Mouse (Mus musculus) hindbrain, embryonic 15.5 days (tissue): ENCODE data around the gene Rin2. TPM values are rescaled to one million over a fixed set of nuclear protein-coding genes. Genes with fewer than 3 reads are reported as not detected.
"Not testable (repeated sequence)": the region's sequence is repeated elsewhere in the genome, so short reads cannot be mapped to it uniquely, and the experiment has no call there.

Experiments used
- ATAC-seq: fragments of 200-750 bp; cut with Nextera tagmentation; 2 replicates; pipeline ENCODE4 v1.8.0; 2017; ENCODE audit warnings: low read depth, moderate number of reproducible peaks, moderate TSS enrichment; ENCODE audit not compliant: low FRiP score
- H3K27ac ChIP-seq: fragments of 300-500 bp; sonication (generic); replicated peaks from 2 replicates; pipeline ENCODE4 v1.5.1; 2015; ENCODE audit warnings: mild to moderate bottlenecking, inconsistent platforms
- H3K27me3 ChIP-seq: fragments of 300-500 bp; sonication (generic); 2 replicates; pipeline ENCODE4 v1.6.1; 2015; ENCODE audit warnings: control low read depth, inconsistent platforms
- H3K36me3 ChIP-seq: fragments of 300-500 bp; sonication (generic); 2 replicates; pipeline ENCODE4 v1.6.1; 2015; ENCODE audit warnings: control low read depth, inconsistent platforms
- H3K4me1 ChIP-seq: fragments of 300-500 bp; sonication (generic); replicated peaks from 2 replicates; pipeline ENCODE4 v1.6.1; 2015; ENCODE audit warnings: control low read depth, inconsistent platforms
- H3K4me2 ChIP-seq: fragments of 300-500 bp; sonication (generic); 2 replicates; pipeline ENCODE4 v1.6.1; 2015; ENCODE audit warnings: moderate library complexity, mild to moderate bottlenecking, inconsistent platforms
- H3K4me3 ChIP-seq: fragments of 300-500 bp; sonication (generic); 2 replicates; pipeline ENCODE4 v1.5.1; 2015; ENCODE audit warnings: mild to moderate bottlenecking, inconsistent platforms
- H3K9ac ChIP-seq: fragments of 300-500 bp; sonication (generic); 2 replicates; pipeline ENCODE4 v1.6.1; 2015; ENCODE audit warnings: inconsistent platforms
- H3K9me3 ChIP-seq: fragments of 300-500 bp; sonication (generic); 2 replicates; pipeline ENCODE4 v1.6.1; 2016; ENCODE audit warnings: control low read depth, inconsistent platforms
- WGBS: fragments of 180-500 bp; shearing (Covaris S2); methylation state at CpG from one replicate; pipeline ENCODE4 v1.1.7; 2015; 5-methylcytosine and 5-hydroxymethylcytosine counted together
- polyA plus RNA-seq: library from polyadenylated mRNA; unstranded; fragments of >200 nt; fragmentation: Nextera tagmentation; extraction: Ambion mirVana; gene quantifications from 2 replicates; pipeline ENCODE4 v1.2.1, GENCODE M21; 2015

Gene Rin2
- polyA plus RNA-seq, 1 experiment from 2014 or later = 16.4 TPM

- Histone ChIP-seq H3K4me3 (no peak overlapping the region), H3K27ac (no peak overlapping the region), H3K4me2 (no peak overlapping the region), H3K27me3 (no peaks in the 10 kb centered on the region), H3K36me3 (peaks cover 22% of the 10 kb centered on the region), H3K9me3 (no peaks in the 10 kb centered on the region), H3K4me1 (no peaks in the 10 kb centered on the region), H3K9ac (no peak overlapping the region)
- WGBS = 82% methylated on average over 5 of the region's 5 CpGs
- ATAC-seq = no peak
Measured at GRCm38 (mm10) chr2:145881932-145882331, 206.9 kb downstream of the Rin2 start.

- Histone ChIP-seq H3K36me3 (peaks cover 18% of the 10 kb centered on the region), H3K4me2 (no peak overlapping the region), H3K4me3 (no peak overlapping the region), H3K27me3 (no peaks in the 10 kb centered on the region), H3K9me3 (no peaks in the 10 kb centered on the region), H3K4me1 (no peaks in the 10 kb centered on the region), H3K9ac (no peak overlapping the region), H3K27ac (no peak overlapping the region)
- no peak for ATAC-seq
- 26% methylated on average over 2 of the region's 2 CpGs for WGBS
Measured at GRCm38 (mm10) chr2:145882398-145882797, 207.4 kb downstream of the Rin2 start.

- 53% methylated on average over 17 of the region's 17 CpGs for WGBS
- H3K9ac ChIP-seq = no peak overlapping the region
- H3K4me2 ChIP-seq = no peak overlapping the region
- no peaks in the 10 kb centered on the region for H3K9me3 ChIP-seq
- no peak overlapping the region for H3K4me3 ChIP-seq
- ATAC-seq = no peak
- peaks cover 11% of the 10 kb centered on the region for H3K36me3 ChIP-seq
- H3K4me1 ChIP-seq = no peaks in the 10 kb centered on the region
- H3K27me3 ChIP-seq = no peaks in the 10 kb centered on the region
- H3K27ac ChIP-seq = peak overlapping the region; percentile 51
Measured at GRCm38 (mm10) chr2:145884036-145884912, 209.3 kb downstream of the Rin2 start.

- Histone ChIP-seq H3K27me3 (no peaks in the 10 kb centered on the region), H3K4me2 (no peak overlapping the region), H3K4me1 (no peaks in the 10 kb centered on the region), H3K36me3 (peaks cover 7% of the 10 kb centered on the region), H3K9me3 (no peaks in the 10 kb centered on the region), H3K4me3 (no peak overlapping the region), H3K27ac (peak overlapping the region; percentile 32; the same call in 1 of the 2 replicates), H3K9ac (no peak overlapping the region)
- ATAC-seq = no peak
- WGBS = 75% methylated on average over 14 of the region's 14 CpGs
Measured at GRCm38 (mm10) chr2:145884913-145885785, 210.1 kb downstream of the Rin2 start.

GRCm38 (mm10) chr2:145887937-145888765, 213.1 kb downstream of the Rin2 start:
- no peak overlapping the region for H3K4me3 ChIP-seq
- H3K9me3 ChIP-seq = no peaks in the 10 kb centered on the region
- peak; percentile 21; the same call in 1 of the 2 replicates for ATAC-seq
- no peaks in the 10 kb centered on the region for H3K27me3 ChIP-seq
- no peak overlapping the region for H3K4me2 ChIP-seq
- 72% methylated on average over 14 of the region's 14 CpGs for WGBS
- no peak overlapping the region for H3K27ac ChIP-seq
- H3K4me1 ChIP-seq = no peaks in the 10 kb centered on the region
- peaks cover 7% of the 10 kb centered on the region for H3K36me3 ChIP-seq
- H3K9ac ChIP-seq = no peak overlapping the region

- no peak overlapping the region; the same call in 1 of the 2 replicates for H3K27ac ChIP-seq
Measured at GRCm38 (mm10) chr2:145888766-145889480, 213.9 kb downstream of the Rin2 start.

GRCm38 (mm10) chr2:145890571-145890970, 215.6 kb downstream of the Rin2 start:
- Histone ChIP-seq H3K27me3 (no peaks in the 10 kb centered on the region), H3K36me3 (peaks cover 6% of the 10 kb centered on the region), H3K27ac (no peak overlapping the region), H3K9me3 (no peaks in the 10 kb centered on the region), H3K4me2 (no peak overlapping the region), H3K4me1 (no peaks in the 10 kb centered on the region), H3K9ac (no peak overlapping the region), H3K4me3 (no peak overlapping the region)
- 88% methylated on average over 2 of the region's 2 CpGs for WGBS
- ATAC-seq = no peak

More at GRCm38 (mm10) chr2:145888766-145889480, 213.9 kb downstream of the Rin2 start:
- Histone ChIP-seq H3K36me3 (peaks cover 7% of the 10 kb centered on the region), H3K27me3 (no peaks in the 10 kb centered on the region), H3K9me3 (no peaks in the 10 kb centered on the region), H3K4me2 (no peak overlapping the region), H3K9ac (no peak overlapping the region), H3K4me3 (no peak overlapping the region), H3K4me1 (no peaks in the 10 kb centered on the region)
- WGBS = 62% methylated on average over 6 of the region's 6 CpGs
- 0 out of 2 replicates have a peak, but pooled peaks have one; percentile 45 for ATAC-seq

GRCm38 (mm10) chr2:145893756-145894155, 218.7 kb downstream of the Rin2 start:
- no peak overlapping the region for H3K27ac ChIP-seq
- no peak for ATAC-seq
- no peak overlapping the region for H3K4me2 ChIP-seq
- H3K4me3 ChIP-seq = no peak overlapping the region
- H3K4me1 ChIP-seq = no peaks in the 10 kb centered on the region
- no peaks in the 10 kb centered on the region for H3K36me3 ChIP-seq
- WGBS = 96% methylated on average over 6 of the region's 6 CpGs
- no peaks in the 10 kb centered on the region for H3K27me3 ChIP-seq
- H3K9ac ChIP-seq = no peak overlapping the region
- H3K9me3 ChIP-seq = no peaks in the 10 kb centered on the region

- no peaks in the 10 kb centered on the region for H3K9me3 ChIP-seq
- H3K36me3 ChIP-seq = no peaks in the 10 kb centered on the region
- H3K27ac ChIP-seq = no peak overlapping the region
- no peak overlapping the region for H3K4me2 ChIP-seq
- no peak overlapping the region for H3K4me3 ChIP-seq
- ATAC-seq = no peak
- H3K9ac ChIP-seq = no peak overlapping the region
- no peaks in the 10 kb centered on the region for H3K4me1 ChIP-seq
- WGBS = 77% methylated on average over 9 of the region's 9 CpGs
- H3K27me3 ChIP-seq = no peaks in the 10 kb centered on the region
Measured at GRCm38 (mm10) chr2:145898106-145898505, 223.1 kb downstream of the Rin2 start.

- H3K4me2 ChIP-seq, H3K27ac ChIP-seq, H3K36me3 ChIP-seq, H3K27me3 ChIP-seq, H3K4me3 ChIP-seq, ATAC-seq, H3K9me3 ChIP-seq, H3K9ac ChIP-seq: not testable (repeated sequence)
- WGBS = 83% methylated on average over 8 of the region's 8 CpGs
- peaks cover 16% of the 10 kb centered on the region for H3K4me1 ChIP-seq
Measured at GRCm38 (mm10) chr2:145900318-145900717, 225.3 kb downstream of the Rin2 start.

- Histone ChIP-seq H3K27me3 (no peaks in the 10 kb centered on the region), H3K9ac (peak within 1 kb of the TSS; percentile 90; the same call in 1 of the 2 replicates), H3K4me3 (peak within 1 kb of the TSS; percentile 97), H3K4me2 (peak within 1 kb of the TSS; percentile 64), H3K4me1 (peaks cover 22% of the 10 kb centered on the region), H3K36me3 (no peaks in the 10 kb centered on the region), H3K27ac (peak within 1 kb of the TSS; percentile 83; the same call in 1 of the 2 replicates), H3K9me3 (no peaks in the 10 kb centered on the region)
- WGBS = 89% methylated on average over 6 of the region's 6 CpGs
- ATAC-seq = no peak
Measured at GRCm38 (mm10) chr2:145901861-145902260, 226.8 kb downstream of the Rin2 start, which contains the start of gene Naa20. Gene Naa20, plus strand, starts transcription at chr2:145902099.
